Mouse (Mus musculus): ENCODE data around the gene Hbq1b.

DNA sequence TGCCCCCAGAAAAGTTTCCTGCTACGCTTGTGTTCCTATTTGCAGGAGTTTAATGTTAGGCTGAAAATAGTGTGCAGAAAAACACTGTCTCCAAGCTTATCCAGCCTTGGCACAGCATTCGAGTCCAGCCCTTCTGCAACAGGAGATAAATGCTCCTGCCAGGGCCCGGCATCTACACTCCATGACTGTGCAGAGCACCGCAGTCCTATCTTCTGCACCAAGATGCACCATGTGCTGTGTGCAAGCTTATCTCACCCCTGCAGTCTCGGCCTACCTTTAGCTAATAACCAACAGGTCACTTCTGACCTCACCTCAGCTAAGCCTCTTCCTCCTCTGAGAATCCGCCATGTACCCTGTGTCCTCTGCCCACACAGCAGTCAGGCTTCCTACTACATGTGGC is 41.2 kb upstream of the Hbq1b start:
- TF ChIP-seq EP300 (IDR thresholded peaks at IDR 0.05) (peak; percentile 64; the same call in 1 of the 2 replicates), CTCF (IDR thresholded peaks at IDR 0.05) (no peak)
